Mouse (Mus musculus): Measurements from ENCODE around the gene Ovol2. TPM values are rescaled to one million over a fixed set of nuclear protein-coding genes. Genes with fewer than 3 reads are reported as not detected.
"Not testable (repeated sequence)": the region's sequence is repeated elsewhere in the genome, so short reads cannot be mapped to it uniquely, and the experiment has no call there.

Ovol2 gene
- total and polyA plus RNA-seq, 2 experiments from 2014 or later: 0.23 TPM; not detected in 1

GRCm38 (mm10) chr2:144369511-144369910, 37.6 kb upstream of the Ovol2 start:
- Histone ChIP-seq H3K4me1 (ENCODE audit: insufficient read depth) (peaks cover 8% of the 10 kb centered on the region; the same call in 1 of the 2 replicates), H3K9me3 (ENCODE audit: low read length) (no peaks in the 10 kb centered on the region), H3K4me2 (ENCODE audit: low read depth) (peak overlapping the region; percentile 66), H3K27me3 (ENCODE audit: insufficient read depth, low read length) (no peaks in the 10 kb centered on the region), H3K4me3 (ENCODE audit: low read depth, low read length) (peak overlapping the region; percentile 73), H3K9ac (peak overlapping the region; percentile 79), H3K27ac (ENCODE audit: low read depth, low read length) (peak overlapping the region; percentile 93), H3K36me3 (ENCODE audit: insufficient read depth) (peaks cover 15% of the 10 kb centered on the region)
- no peak for DNase-seq
- TF ChIP-seq CTCF (IDR thresholded peaks at IDR 0.05; ENCODE audit: low read depth): no peak
- ATAC-seq: no peak; the same call in 1 of the 2 replicates
- WGBS: 2% methylated on average over 12 of the region's 12 CpGs

DNA sequence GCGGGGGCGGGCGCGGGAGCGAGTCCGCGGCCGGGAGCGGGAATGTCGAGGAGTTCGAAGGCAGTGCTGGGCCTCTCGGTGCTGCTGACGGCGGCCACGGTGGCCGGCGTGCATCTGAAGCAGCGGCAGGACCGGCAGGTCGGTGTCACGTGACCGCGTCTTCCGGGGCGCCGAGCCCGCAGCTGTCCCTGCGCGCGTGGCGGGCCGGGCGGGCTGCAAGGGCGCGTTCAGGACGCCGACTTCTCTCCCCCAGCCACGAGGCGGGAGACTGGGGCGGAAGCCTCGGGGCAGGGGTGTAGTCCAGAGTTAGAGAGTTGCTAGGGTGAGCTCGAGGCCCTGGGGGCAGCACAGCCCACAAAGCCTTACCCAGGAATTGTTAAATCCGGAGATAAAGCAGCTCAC, 37.1 kb upstream of the Ovol2 start:
- ATAC-seq (peak; percentile 87), DNase-seq (peak; percentile 81)
- no peaks in the 10 kb centered on the region for H3K27me3 ChIP-seq (ENCODE audit: insufficient read depth, low read length)
- peak overlapping the region; percentile 73 for H3K4me3 ChIP-seq (ENCODE audit: low read depth, low read length)
- peak overlapping the region; percentile 79 for H3K9ac ChIP-seq
- H3K4me1 ChIP-seq (ENCODE audit: insufficient read depth): peaks cover 8% of the 10 kb centered on the region; the same call in 1 of the 2 replicates
- WGBS: under 1% methylated on average over 35 of the region's 43 CpGs
- peak overlapping the region; percentile 93 for H3K27ac ChIP-seq (ENCODE audit: low read depth, low read length)
- no peak for TF ChIP-seq CTCF (IDR thresholded peaks at IDR 0.05; ENCODE audit: low read depth)
- no peaks in the 10 kb centered on the region for H3K9me3 ChIP-seq (ENCODE audit: low read length)
- peaks cover 10% of the 10 kb centered on the region for H3K36me3 ChIP-seq (ENCODE audit: insufficient read depth)
- peak overlapping the region; percentile 66 for H3K4me2 ChIP-seq (ENCODE audit: low read depth)

DNA sequence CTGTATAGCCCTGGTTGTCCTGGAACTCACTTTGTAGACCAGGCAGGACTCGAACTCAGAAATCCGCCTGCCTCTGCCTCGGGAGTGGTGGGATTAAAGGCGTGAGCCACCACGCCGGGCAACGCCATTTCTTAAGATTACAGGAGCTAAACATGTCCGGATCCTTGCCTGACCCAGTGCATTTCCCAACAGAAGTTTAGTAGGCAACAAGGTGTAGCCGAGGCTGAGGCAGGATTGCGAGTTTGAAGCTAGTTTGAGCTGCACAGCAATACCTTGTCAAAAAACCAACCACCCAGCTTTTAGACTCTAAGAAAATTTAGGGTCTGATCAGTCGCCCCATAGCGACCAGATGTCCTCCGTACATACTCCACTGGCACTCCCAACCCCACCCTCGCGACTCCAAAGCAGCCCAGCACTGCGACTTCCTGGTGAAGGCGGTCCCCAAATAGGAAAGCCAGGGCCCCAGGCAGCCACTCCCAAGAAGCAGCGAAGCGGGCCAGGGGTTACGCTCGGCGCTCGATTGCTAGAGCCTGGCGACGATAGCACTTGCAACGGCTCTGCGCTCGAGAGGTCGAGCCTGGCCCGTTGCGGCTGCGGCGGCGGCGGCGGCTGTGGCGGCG, 36.6 kb upstream of the Ovol2 start, which contains the start of the genes Kat14 and Pet117:
Gene Kat14, plus strand, starts transcription at position 584 of the 620 bp plus-strand sequence.
Gene Pet117, plus strand, starts transcription at position 597 of the 620 bp plus-strand sequence.
- ATAC-seq (peak; percentile 96), DNase-seq (peak; percentile 94)
- Histone ChIP-seq H3K4me1 (ENCODE audit: insufficient read depth) (peaks cover 8% of the 10 kb centered on the region; the same call in 1 of the 2 replicates), H3K27me3 (ENCODE audit: insufficient read depth, low read length) (no peaks in the 10 kb centered on the region), H3K36me3 (ENCODE audit: insufficient read depth) (peaks cover 5% of the 10 kb centered on the region), H3K4me3 (ENCODE audit: low read depth, low read length) (peak within 1 kb of the TSS; percentile 73), H3K4me2 (ENCODE audit: low read depth) (peak within 1 kb of the TSS; percentile 66), H3K9ac (peak within 1 kb of the TSS; percentile 79), H3K27ac (ENCODE audit: low read depth, low read length) (peak within 1 kb of the TSS; percentile 93), H3K9me3 (ENCODE audit: low read length) (no peaks in the 10 kb centered on the region)
- TF ChIP-seq CTCF (IDR thresholded peaks at IDR 0.05; ENCODE audit: low read depth): no peak
- 9% methylated on average over 37 of the region's 38 CpGs for WGBS

- no peak overlapping the region for H3K27ac ChIP-seq (ENCODE audit: low read depth, low read length)
- no peaks in the 10 kb centered on the region for H3K27me3 ChIP-seq (ENCODE audit: insufficient read depth, low read length)
- H3K4me3 ChIP-seq (ENCODE audit: low read depth, low read length): no peak overlapping the region
- no peak overlapping the region for H3K9ac ChIP-seq
- H3K36me3 ChIP-seq (ENCODE audit: insufficient read depth): no peaks in the 10 kb centered on the region
- DNase-seq (no peak), ATAC-seq (no peak)
- H3K9me3 ChIP-seq (ENCODE audit: low read length): no peaks in the 10 kb centered on the region
- 90% methylated on average over 11 of the region's 11 CpGs for WGBS
- TF ChIP-seq CTCF (IDR thresholded peaks at IDR 0.05; ENCODE audit: low read depth): no peak
- H3K4me1 ChIP-seq (ENCODE audit: insufficient read depth): no peaks in the 10 kb centered on the region
- no peak overlapping the region for H3K4me2 ChIP-seq (ENCODE audit: low read depth)
These were observed 20.9 kb upstream of the Ovol2 start for GRCm38 (mm10) chr2:144352843-144353242.

DNA sequence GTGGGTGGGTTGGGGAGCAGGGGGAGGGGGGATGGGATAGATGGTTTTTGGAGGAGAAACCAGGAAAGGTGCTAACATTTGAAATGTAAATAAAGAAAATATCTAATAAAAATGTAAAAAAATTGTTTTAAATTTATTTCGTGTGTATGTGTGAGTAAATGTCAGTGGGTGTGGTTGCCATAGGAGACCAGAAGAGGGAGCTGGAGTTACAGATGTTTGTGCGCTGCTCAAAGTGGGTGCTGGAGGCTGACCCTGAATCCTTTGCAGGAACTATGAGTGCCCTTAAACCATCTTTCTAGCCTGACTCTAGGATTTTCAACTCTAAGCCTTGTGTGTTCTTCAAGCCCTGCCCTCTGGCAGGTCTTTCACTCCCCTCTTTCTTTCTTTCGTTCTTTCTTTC, 16.6 kb upstream of the Ovol2 start:
- no peak overlapping the region for H3K4me3 ChIP-seq (ENCODE audit: low read depth, low read length)
- no peak overlapping the region for H3K9ac ChIP-seq
- ATAC-seq (no peak), DNase-seq (no peak)
- H3K27me3 ChIP-seq (ENCODE audit: insufficient read depth, low read length): no peaks in the 10 kb centered on the region
- WGBS: 68% methylated on average over 3 of the region's 3 CpGs
- no peaks in the 10 kb centered on the region for H3K4me1 ChIP-seq (ENCODE audit: insufficient read depth)
- no peak overlapping the region for H3K27ac ChIP-seq (ENCODE audit: low read depth, low read length)
- H3K9me3 ChIP-seq (ENCODE audit: low read length): no peaks in the 10 kb centered on the region
- H3K36me3 ChIP-seq (ENCODE audit: insufficient read depth): no peaks in the 10 kb centered on the region
- no peak overlapping the region for H3K4me2 ChIP-seq (ENCODE audit: low read depth)
- TF ChIP-seq CTCF (IDR thresholded peaks at IDR 0.05; ENCODE audit: low read depth): no peak

DNA sequence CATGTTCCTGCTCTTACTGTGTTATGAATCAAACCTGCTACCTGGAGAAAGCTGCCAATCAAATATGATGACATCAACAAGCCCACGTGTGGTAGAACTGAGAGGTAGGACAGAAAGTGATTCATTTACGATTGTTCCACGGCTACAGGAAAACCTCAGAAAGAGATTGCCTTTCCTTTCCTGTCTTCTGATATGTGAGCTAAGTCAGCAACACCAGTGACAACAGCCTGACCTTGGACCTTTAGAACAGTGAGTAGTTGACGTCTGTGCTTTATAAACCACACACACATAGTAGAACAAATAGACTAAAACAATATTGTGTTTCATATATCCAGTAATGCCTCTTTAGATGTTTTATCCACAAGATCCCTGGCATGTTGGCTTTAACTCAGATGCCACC, 11.2 kb upstream of the Ovol2 start:
- ATAC-seq (no peak), DNase-seq (no peak)
- 84% methylated on average over 4 of the region's 4 CpGs for WGBS
- TF ChIP-seq CTCF (IDR thresholded peaks at IDR 0.05; ENCODE audit: low read depth): no peak
- Histone ChIP-seq H3K4me2 (ENCODE audit: low read depth) (no peak overlapping the region), H3K9me3 (ENCODE audit: low read length) (no peaks in the 10 kb centered on the region), H3K9ac (no peak overlapping the region), H3K27me3 (ENCODE audit: insufficient read depth, low read length) (no peaks in the 10 kb centered on the region), H3K27ac (ENCODE audit: low read depth, low read length) (no peak overlapping the region), H3K4me1 (ENCODE audit: insufficient read depth) (no peaks in the 10 kb centered on the region), H3K4me3 (ENCODE audit: low read depth, low read length) (no peak overlapping the region), H3K36me3 (ENCODE audit: insufficient read depth) (no peaks in the 10 kb centered on the region)

DNA sequence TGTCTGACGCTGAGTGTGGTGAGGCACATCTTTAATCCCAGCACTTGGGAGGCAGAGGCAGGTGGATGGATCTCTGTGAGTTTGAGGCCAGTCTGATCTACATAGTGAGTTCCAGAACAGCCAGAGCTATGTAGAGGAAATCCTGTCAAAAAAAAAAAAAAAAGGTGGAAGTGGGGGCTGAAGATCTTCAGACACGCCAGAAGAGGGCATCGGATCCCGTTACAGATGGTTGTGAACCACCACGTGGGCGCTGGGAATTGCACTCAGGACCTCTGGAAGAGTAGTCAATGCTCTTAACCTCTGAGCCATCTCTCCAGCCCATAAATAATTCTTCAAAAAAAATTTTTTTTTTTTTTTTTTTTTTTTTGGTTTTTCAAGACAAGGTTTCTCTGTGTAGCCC, 6.2 kb upstream of the Ovol2 start:
- H3K4me3 ChIP-seq (ENCODE audit: low read depth, low read length); H3K27ac ChIP-seq (ENCODE audit: low read depth, low read length); H3K36me3 ChIP-seq (ENCODE audit: insufficient read depth); DNase-seq; ATAC-seq; H3K4me1 ChIP-seq (ENCODE audit: insufficient read depth); H3K9ac ChIP-seq; H3K4me2 ChIP-seq (ENCODE audit: low read depth); H3K9me3 ChIP-seq (ENCODE audit: low read length): not testable (repeated sequence)
- 74% methylated on average over 6 of the region's 6 CpGs for WGBS
- peaks cover 25% of the 10 kb centered on the region for H3K27me3 ChIP-seq (ENCODE audit: insufficient read depth, low read length)
